Mouse (Mus musculus): Measurements from ENCODE around the gene Lgr5.

DNA sequence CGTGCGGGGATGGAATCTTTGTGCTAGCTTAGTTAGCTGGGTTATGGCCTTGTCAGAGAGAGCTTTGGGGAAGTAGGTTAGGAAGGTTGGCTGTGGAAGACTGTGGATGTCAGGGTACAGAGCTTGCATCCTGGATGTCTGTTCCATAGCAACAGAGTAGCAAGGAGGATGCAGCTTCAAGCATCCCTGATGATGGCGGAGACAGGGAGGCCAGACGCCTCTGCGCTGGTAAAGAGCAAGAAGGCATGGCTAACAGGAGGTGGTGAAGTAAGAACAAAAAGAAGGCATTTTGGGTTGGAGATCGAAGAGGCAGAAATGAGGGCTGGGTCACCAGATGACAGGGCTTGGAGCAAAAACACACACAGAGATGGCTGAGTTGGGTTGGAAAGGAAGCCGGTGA is 118.9 kb downstream of the Lgr5 start:
- TF ChIP-seq EP300 (IDR thresholded peaks at IDR 0.05; ENCODE audit: low read depth) (no peak), CTCF (IDR thresholded peaks at IDR 0.05; ENCODE audit: low read depth) (no peak)

Measured in liver, postnatal 0 days (tissue).